Mouse (Mus musculus): Measurements from ENCODE around the gene Otop1.

Gene Otop1

GRCm38 (mm10) chr5:38277098-38277866 is 1.5 kb downstream of the Otop1 start:
- no peaks in the 10 kb centered on the region; the same call in 1 of the 2 replicates for H3K9me3 ChIP-seq (ENCODE audit: low read length)
- H3K36me3 ChIP-seq (ENCODE audit: insufficient read depth, low read length) = no peaks in the 10 kb centered on the region
- H3K4me1 ChIP-seq (replicated peaks; ENCODE audit: low read depth, low read length) = peaks cover 56% of the 10 kb centered on the region
- peaks cover 91% of the 10 kb centered on the region for H3K27me3 ChIP-seq (ENCODE audit: insufficient read depth, low read length)
- TF ChIP-seq NANOG (IDR thresholded peaks at IDR 0.05; ENCODE audit: borderline replicate concordance, low read length) = no peak
- no peak for TF ChIP-seq POU5F1 (IDR thresholded peaks at IDR 0.05; ENCODE audit: borderline replicate concordance, low read length)
- no peak for TF ChIP-seq CTCF (conservative IDR thresholded peaks at IDR 0.05; ENCODE audit: low read length)
- peak overlapping the region; percentile 74 for H3K4me3 ChIP-seq (replicated peaks; ENCODE audit: low read length)

DNA sequence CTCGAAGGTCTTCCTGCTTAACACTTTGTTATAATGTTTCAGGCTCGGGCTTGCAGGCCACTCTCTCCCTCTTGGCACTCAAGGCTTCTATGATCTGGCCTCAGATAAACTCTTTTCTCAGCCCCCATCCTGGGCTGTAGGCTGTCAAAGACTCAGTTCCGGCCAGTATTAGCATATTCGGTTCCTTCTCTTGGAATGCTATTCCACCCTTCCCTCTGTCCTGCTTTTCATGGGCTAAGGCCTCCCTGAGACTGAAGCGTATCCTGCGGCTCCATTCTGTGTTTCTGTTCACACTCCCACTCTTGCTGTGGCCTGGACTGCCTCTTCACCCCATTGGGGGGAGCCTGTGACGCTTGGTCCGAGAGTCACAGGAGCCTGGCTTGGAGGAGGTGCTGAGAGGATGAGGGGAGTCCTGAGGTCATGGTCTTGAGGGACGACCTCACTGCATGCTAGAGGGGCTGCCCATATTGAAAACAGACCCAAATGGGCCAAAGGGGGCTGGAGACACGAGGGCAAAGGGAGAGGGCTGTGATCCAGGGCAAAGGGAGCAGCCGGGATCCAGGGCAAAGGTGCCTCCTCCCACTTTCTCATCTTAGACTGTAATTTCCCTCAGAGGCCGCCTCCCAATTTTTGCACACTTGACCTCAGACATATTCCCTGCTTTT is 2.3 kb downstream of the Otop1 start:
- TF ChIP-seq NANOG (IDR thresholded peaks at IDR 0.05; ENCODE audit: borderline replicate concordance, low read length) (no peak), CTCF (conservative IDR thresholded peaks at IDR 0.05; ENCODE audit: low read length) (no peak), POU5F1 (IDR thresholded peaks at IDR 0.05; ENCODE audit: borderline replicate concordance, low read length) (no peak)
- H3K4me1 ChIP-seq (replicated peaks; ENCODE audit: low read depth, low read length) = peaks cover 56% of the 10 kb centered on the region
- H3K4me3 ChIP-seq (replicated peaks; ENCODE audit: low read length) = peak overlapping the region; percentile 74

GRCm38 (mm10) chr5:38280075-38280474 is 4.3 kb downstream of the Otop1 start:
- H3K4me1 ChIP-seq (replicated peaks; ENCODE audit: low read depth, low read length) = peaks cover 44% of the 10 kb centered on the region
- H3K27me3 ChIP-seq (ENCODE audit: insufficient read depth, low read length) = peaks cover 67% of the 10 kb centered on the region
- no peak for TF ChIP-seq POU5F1 (IDR thresholded peaks at IDR 0.05; ENCODE audit: borderline replicate concordance, low read length)
- TF ChIP-seq CTCF (conservative IDR thresholded peaks at IDR 0.05; ENCODE audit: low read length) = no peak
- TF ChIP-seq NANOG (IDR thresholded peaks at IDR 0.05; ENCODE audit: borderline replicate concordance, low read length) = no peak
- H3K9me3 ChIP-seq (ENCODE audit: low read length) = no peaks in the 10 kb centered on the region
- no peaks in the 10 kb centered on the region for H3K36me3 ChIP-seq (ENCODE audit: insufficient read depth, low read length)
- no peak overlapping the region for H3K4me3 ChIP-seq (replicated peaks; ENCODE audit: low read length)

More for the DNA sequence above, 2.3 kb downstream of the Otop1 start:
- Histone ChIP-seq H3K9me3 (ENCODE audit: low read length) (no peaks in the 10 kb centered on the region; the same call in 1 of the 2 replicates), H3K36me3 (ENCODE audit: insufficient read depth, low read length) (no peaks in the 10 kb centered on the region), H3K27me3 (ENCODE audit: insufficient read depth, low read length) (peaks cover 87% of the 10 kb centered on the region)

GRCm38 (mm10) chr5:38285724-38286123 is 10.0 kb downstream of the Otop1 start:
- Histone ChIP-seq H3K4me1 (replicated peaks; ENCODE audit: low read depth, low read length) (no peaks in the 10 kb centered on the region), H3K9me3 (ENCODE audit: low read length) (peaks cover 5% of the 10 kb centered on the region), H3K27me3 (ENCODE audit: insufficient read depth, low read length) (peaks cover 15% of the 10 kb centered on the region), H3K4me3 (replicated peaks; ENCODE audit: low read length) (no peak overlapping the region), H3K36me3 (ENCODE audit: insufficient read depth, low read length) (no peaks in the 10 kb centered on the region)
- TF ChIP-seq NANOG (IDR thresholded peaks at IDR 0.05; ENCODE audit: borderline replicate concordance, low read length) = no peak
- TF ChIP-seq POU5F1 (IDR thresholded peaks at IDR 0.05; ENCODE audit: borderline replicate concordance, low read length) = no peak
- TF ChIP-seq CTCF (conservative IDR thresholded peaks at IDR 0.05; ENCODE audit: low read length) = no peak

DNA sequence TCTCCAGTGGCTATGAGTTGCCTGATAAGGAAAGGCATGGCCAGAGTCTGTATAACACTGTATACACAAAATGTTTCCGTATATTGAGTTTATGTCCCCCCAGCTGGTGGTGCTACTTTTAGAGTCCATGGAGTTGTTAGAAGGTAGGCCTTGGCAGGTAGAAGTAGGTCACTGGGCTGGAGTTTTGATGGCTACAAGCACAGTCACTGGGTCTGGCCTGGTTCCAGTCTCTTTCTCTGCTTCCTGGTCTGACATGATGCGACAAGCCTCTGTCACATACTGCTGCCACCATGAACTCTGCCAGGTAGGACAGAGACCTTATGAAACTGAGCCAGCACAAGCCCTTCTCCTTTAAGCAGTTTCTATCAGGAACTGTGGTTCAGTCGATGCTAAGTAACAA is 12.7 kb downstream of the Otop1 start:
- TF ChIP-seq NANOG (IDR thresholded peaks at IDR 0.05; ENCODE audit: borderline replicate concordance, low read length) (no peak), CTCF (conservative IDR thresholded peaks at IDR 0.05; ENCODE audit: low read length) (no peak), POU5F1 (IDR thresholded peaks at IDR 0.05; ENCODE audit: borderline replicate concordance, low read length) (no peak)
- peaks cover 5% of the 10 kb centered on the region for H3K9me3 ChIP-seq (ENCODE audit: low read length)
- H3K36me3 ChIP-seq (ENCODE audit: insufficient read depth, low read length) = no peaks in the 10 kb centered on the region
- H3K4me3 ChIP-seq (replicated peaks; ENCODE audit: low read length) = no peak overlapping the region
- H3K27me3 ChIP-seq (ENCODE audit: insufficient read depth, low read length) = peaks cover 2% of the 10 kb centered on the region; the same call in 1 of the 2 replicates
- no peaks in the 10 kb centered on the region for H3K4me1 ChIP-seq (replicated peaks; ENCODE audit: low read depth, low read length)

GRCm38 (mm10) chr5:38301761-38302411 is 26.1 kb downstream of the Otop1 start:
- H3K36me3 ChIP-seq (ENCODE audit: insufficient read depth, low read length) = no peaks in the 10 kb centered on the region
- H3K9me3 ChIP-seq (ENCODE audit: low read length) = no peaks in the 10 kb centered on the region
- peaks cover 20% of the 10 kb centered on the region for H3K4me1 ChIP-seq (replicated peaks; ENCODE audit: low read depth, low read length)
- H3K27me3 ChIP-seq (ENCODE audit: insufficient read depth, low read length) = peaks cover 49% of the 10 kb centered on the region
- no peak overlapping the region for H3K4me3 ChIP-seq (replicated peaks; ENCODE audit: low read length)
- no peak for TF ChIP-seq NANOG (IDR thresholded peaks at IDR 0.05; ENCODE audit: borderline replicate concordance, low read length)
- no peak for TF ChIP-seq CTCF (conservative IDR thresholded peaks at IDR 0.05; ENCODE audit: low read length)
- no peak for TF ChIP-seq POU5F1 (IDR thresholded peaks at IDR 0.05; ENCODE audit: borderline replicate concordance, low read length)

DNA sequence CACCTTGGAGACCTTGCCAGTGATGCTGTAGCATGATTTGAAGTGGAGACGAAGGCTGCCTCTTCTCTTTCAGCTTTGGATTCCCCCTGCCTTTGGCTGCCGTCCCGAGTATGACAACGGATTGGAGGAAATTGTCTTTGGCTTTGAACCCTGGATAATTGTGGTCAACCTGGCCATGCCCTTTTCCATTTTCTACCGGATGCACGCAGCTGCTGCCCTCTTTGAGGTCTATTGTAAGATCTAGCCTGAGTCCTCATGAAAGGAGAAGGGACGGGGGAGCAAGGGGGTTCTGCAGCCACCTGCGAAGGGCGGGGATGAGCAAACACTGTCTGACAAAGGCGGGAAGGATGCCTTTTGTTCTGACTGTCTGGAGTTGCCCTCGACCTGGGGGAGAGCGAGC is 26.9 kb downstream of the Otop1 start:
- Histone ChIP-seq H3K4me3 (replicated peaks; ENCODE audit: low read length) (no peak overlapping the region), H3K9me3 (ENCODE audit: low read length) (no peaks in the 10 kb centered on the region), H3K4me1 (replicated peaks; ENCODE audit: low read depth, low read length) (peaks cover 20% of the 10 kb centered on the region), H3K27me3 (ENCODE audit: insufficient read depth, low read length) (peaks cover 49% of the 10 kb centered on the region), H3K36me3 (ENCODE audit: insufficient read depth, low read length) (no peaks in the 10 kb centered on the region)
- TF ChIP-seq POU5F1 (IDR thresholded peaks at IDR 0.05; ENCODE audit: borderline replicate concordance, low read length) = no peak
- no peak for TF ChIP-seq CTCF (conservative IDR thresholded peaks at IDR 0.05; ENCODE audit: low read length)
- TF ChIP-seq NANOG (IDR thresholded peaks at IDR 0.05; ENCODE audit: borderline replicate concordance, low read length) = no peak

GRCm38 (mm10) chr5:38305241-38305640 is 29.5 kb downstream of the Otop1 start:
- H3K36me3 ChIP-seq (ENCODE audit: insufficient read depth, low read length) = no peaks in the 10 kb centered on the region
- TF ChIP-seq NANOG (IDR thresholded peaks at IDR 0.05; ENCODE audit: borderline replicate concordance, low read length) = no peak
- no peak for TF ChIP-seq CTCF (conservative IDR thresholded peaks at IDR 0.05; ENCODE audit: low read length)
- TF ChIP-seq POU5F1 (IDR thresholded peaks at IDR 0.05; ENCODE audit: borderline replicate concordance, low read length) = no peak
- peaks cover 12% of the 10 kb centered on the region for H3K4me1 ChIP-seq (replicated peaks; ENCODE audit: low read depth, low read length)
- H3K9me3 ChIP-seq (ENCODE audit: low read length) = no peaks in the 10 kb centered on the region
- H3K4me3 ChIP-seq (replicated peaks; ENCODE audit: low read length) = no peak overlapping the region
- peaks cover 48% of the 10 kb centered on the region for H3K27me3 ChIP-seq (ENCODE audit: insufficient read depth, low read length)

Measured in E14TG2a.4 (cell line).